Mouse (Mus musculus): ENCODE data around the gene Dhx40. TPM values are rescaled to one million over a fixed set of nuclear protein-coding genes. Genes with fewer than 3 reads are reported as not detected.
A peak's percentile ranks its signal among the peaks of the same experiment; 100 is the strongest.
"Not testable (repeated sequence)": the region's sequence is repeated elsewhere in the genome, so short reads cannot be mapped to it uniquely, and the experiment has no call there.

Dhx40 gene
- polyA plus RNA-seq, 1 experiment from 2014 or later = 13.7 TPM

GRCm38 (mm10) chr11:86814481-86814880, 6.9 kb upstream of the Dhx40 start:
- H3K36me3 ChIP-seq; H3K27me3 ChIP-seq; ATAC-seq (replicated peaks; ENCODE audit: insufficient number of reproducible peaks, insufficient read depth, low FRiP score, low read depth); H3K27ac ChIP-seq; H3K9ac ChIP-seq; H3K4me1 ChIP-seq (replicated peaks); H3K4me2 ChIP-seq; H3K4me3 ChIP-seq; H3K9me3 ChIP-seq (replicated peaks): not testable (repeated sequence)
- 0% methylated on average over 5 of the region's 11 CpGs for WGBS

- H3K4me1 ChIP-seq (replicated peaks); H3K9me3 ChIP-seq (replicated peaks); H3K36me3 ChIP-seq; H3K4me3 ChIP-seq; H3K27ac ChIP-seq; H3K27me3 ChIP-seq; ATAC-seq (replicated peaks; ENCODE audit: insufficient number of reproducible peaks, insufficient read depth, low FRiP score, low read depth); H3K4me2 ChIP-seq; H3K9ac ChIP-seq: not testable (repeated sequence)
- WGBS = 54% methylated on average over 5 of the region's 11 CpGs
Measured at GRCm38 (mm10) chr11:86813256-86813655, 5.7 kb upstream of the Dhx40 start.

- Histone ChIP-seq H3K36me3 (no peaks in the 10 kb centered on the region), H3K9me3 (replicated peaks) (no peaks in the 10 kb centered on the region), H3K9ac (no peak overlapping the region), H3K4me2 (no peak overlapping the region), H3K4me1 (replicated peaks) (peaks cover 10% of the 10 kb centered on the region), H3K4me3 (no peak overlapping the region), H3K27me3 (no peaks in the 10 kb centered on the region), H3K27ac (no peak overlapping the region)
- no peak for ATAC-seq (replicated peaks; ENCODE audit: insufficient number of reproducible peaks, insufficient read depth, low FRiP score, low read depth)
- WGBS = 64% methylated on average over 1 of the region's 1 CpGs
Measured at GRCm38 (mm10) chr11:86811326-86811630, 3.7 kb upstream of the Dhx40 start.

GRCm38 (mm10) chr11:86810572-86811325, 3.2 kb upstream of the Dhx40 start:
- Histone ChIP-seq H3K4me1 (replicated peaks) (peaks cover 10% of the 10 kb centered on the region), H3K4me3 (no peak overlapping the region), H3K4me2 (no peak overlapping the region), H3K27ac (no peak overlapping the region), H3K9me3 (replicated peaks) (no peaks in the 10 kb centered on the region), H3K27me3 (no peaks in the 10 kb centered on the region), H3K9ac (no peak overlapping the region), H3K36me3 (no peaks in the 10 kb centered on the region)
- ATAC-seq (replicated peaks; ENCODE audit: insufficient number of reproducible peaks, insufficient read depth, low FRiP score, low read depth) = no peak
- WGBS = 83% methylated on average over 2 of the region's 2 CpGs

GRCm38 (mm10) chr11:86809828-86810227, 2.3 kb upstream of the Dhx40 start:
- Histone ChIP-seq H3K9me3 (replicated peaks) (no peaks in the 10 kb centered on the region), H3K36me3 (peaks cover 5% of the 10 kb centered on the region; the same call in 1 of the 2 replicates)
- 69% methylated on average over 4 of the region's 4 CpGs for WGBS

GRCm38 (mm10) chr11:86807001-86807477, 507 bp downstream of the Dhx40 start:
- Histone ChIP-seq H3K27me3 (no peaks in the 10 kb centered on the region), H3K4me1 (replicated peaks) (peaks cover 10% of the 10 kb centered on the region), H3K9ac (peak overlapping the region; percentile 53), H3K27ac (peak overlapping the region; percentile 53), H3K9me3 (replicated peaks) (no peaks in the 10 kb centered on the region), H3K4me2 (peak overlapping the region; percentile 85), H3K36me3 (peaks cover 28% of the 10 kb centered on the region), H3K4me3 (peak overlapping the region; percentile 67)
- ATAC-seq (replicated peaks; ENCODE audit: insufficient number of reproducible peaks, insufficient read depth, low FRiP score, low read depth) = peak; percentile 66; the same call in 1 of the 2 replicates
- 0% methylated on average over 25 of the region's 25 CpGs for WGBS

More at GRCm38 (mm10) chr11:86809828-86810227, 2.3 kb upstream of the Dhx40 start:
- no peak overlapping the region for H3K4me2 ChIP-seq
- H3K4me1 ChIP-seq (replicated peaks) = peaks cover 10% of the 10 kb centered on the region
- no peak for ATAC-seq (replicated peaks; ENCODE audit: insufficient number of reproducible peaks, insufficient read depth, low FRiP score, low read depth)
- no peak overlapping the region for H3K4me3 ChIP-seq
- no peaks in the 10 kb centered on the region for H3K27me3 ChIP-seq
- no peak overlapping the region for H3K27ac ChIP-seq
- H3K9ac ChIP-seq = no peak overlapping the region

GRCm38 (mm10) chr11:86794161-86794560, 13.4 kb downstream of the Dhx40 start:
- no peaks in the 10 kb centered on the region for H3K4me1 ChIP-seq (replicated peaks)
- peaks cover 44% of the 10 kb centered on the region for H3K36me3 ChIP-seq
- ATAC-seq (replicated peaks; ENCODE audit: insufficient number of reproducible peaks, insufficient read depth, low FRiP score, low read depth) = no peak
- H3K27me3 ChIP-seq = no peaks in the 10 kb centered on the region
- no peak overlapping the region for H3K4me3 ChIP-seq
- WGBS = 81% methylated on average over 1 of the region's 1 CpGs
- H3K9ac ChIP-seq = no peak overlapping the region
- H3K4me2 ChIP-seq = no peak overlapping the region
- no peak overlapping the region for H3K27ac ChIP-seq
- H3K9me3 ChIP-seq (replicated peaks) = no peaks in the 10 kb centered on the region

GRCm38 (mm10) chr11:86787436-86787835, 20.1 kb downstream of the Dhx40 start:
- peaks cover 59% of the 10 kb centered on the region for H3K36me3 ChIP-seq
- not testable (repeated sequence) for H3K9ac ChIP-seq; H3K27ac ChIP-seq; H3K27me3 ChIP-seq; H3K9me3 ChIP-seq (replicated peaks); H3K4me2 ChIP-seq; ATAC-seq (replicated peaks; ENCODE audit: insufficient number of reproducible peaks, insufficient read depth, low FRiP score, low read depth); H3K4me3 ChIP-seq; H3K4me1 ChIP-seq (replicated peaks)
- 90% methylated on average over 5 of the region's 5 CpGs for WGBS

GRCm38 (mm10) chr11:86785767-86786166, 21.8 kb downstream of the Dhx40 start:
- H3K4me3 ChIP-seq = no peak overlapping the region
- no peak overlapping the region for H3K9ac ChIP-seq
- no peak overlapping the region for H3K4me2 ChIP-seq
- no peak for ATAC-seq (replicated peaks; ENCODE audit: insufficient number of reproducible peaks, insufficient read depth, low FRiP score, low read depth)
- H3K9me3 ChIP-seq (replicated peaks) = no peaks in the 10 kb centered on the region
- H3K27ac ChIP-seq = no peak overlapping the region
- no peaks in the 10 kb centered on the region for H3K27me3 ChIP-seq
- WGBS = 88% methylated on average over 2 of the region's 2 CpGs
- H3K4me1 ChIP-seq (replicated peaks) = no peaks in the 10 kb centered on the region
- peaks cover 53% of the 10 kb centered on the region for H3K36me3 ChIP-seq

GRCm38 (mm10) chr11:86769884-86770283, 37.7 kb downstream of the Dhx40 start:
- no peak for ATAC-seq (replicated peaks; ENCODE audit: insufficient number of reproducible peaks, insufficient read depth, low FRiP score, low read depth)
- Histone ChIP-seq H3K27me3 (no peaks in the 10 kb centered on the region), H3K36me3 (peaks cover 25% of the 10 kb centered on the region; the same call in 1 of the 2 replicates), H3K9me3 (replicated peaks) (no peaks in the 10 kb centered on the region), H3K27ac (no peak overlapping the region), H3K4me3 (no peak overlapping the region), H3K9ac (no peak overlapping the region), H3K4me1 (replicated peaks) (no peaks in the 10 kb centered on the region), H3K4me2 (no peak overlapping the region)
- 63% methylated on average over 4 of the region's 4 CpGs for WGBS

- Histone ChIP-seq H3K4me1 (replicated peaks) (no peaks in the 10 kb centered on the region), H3K36me3 (no peaks in the 10 kb centered on the region), H3K9ac (no peak overlapping the region), H3K4me2 (no peak overlapping the region), H3K9me3 (replicated peaks) (no peaks in the 10 kb centered on the region), H3K27me3 (no peaks in the 10 kb centered on the region), H3K27ac (no peak overlapping the region), H3K4me3 (no peak overlapping the region)
- 81% methylated on average over 2 of the region's 2 CpGs for WGBS
- ATAC-seq (replicated peaks; ENCODE audit: insufficient number of reproducible peaks, insufficient read depth, low FRiP score, low read depth) = no peak
Measured at GRCm38 (mm10) chr11:86764501-86764900, 43.0 kb downstream of the Dhx40 start.

- H3K27ac ChIP-seq = not testable (repeated sequence)
Measured at GRCm38 (mm10) chr11:86763127-86763526, 44.4 kb downstream of the Dhx40 start.

More at GRCm38 (mm10) chr11:86763127-86763526, 44.4 kb downstream of the Dhx40 start:
- not testable (repeated sequence) for H3K9me3 ChIP-seq (replicated peaks); H3K4me2 ChIP-seq; H3K4me3 ChIP-seq; ATAC-seq (replicated peaks; ENCODE audit: insufficient number of reproducible peaks, insufficient read depth, low FRiP score, low read depth); H3K36me3 ChIP-seq; H3K9ac ChIP-seq; H3K4me1 ChIP-seq (replicated peaks); H3K27me3 ChIP-seq
- WGBS = 91% methylated on average over 11 of the region's 11 CpGs
